Mouse (Mus musculus) CH12.LX (cell line): Measurements from ENCODE around the gene Gm45618. TPM values are rescaled to one million over a fixed set of nuclear protein-coding genes. Genes with fewer than 3 reads are reported as not detected.
"Not testable (repeated sequence)": the region's sequence is repeated elsewhere in the genome, so short reads cannot be mapped to it uniquely, and the experiment has no call there.

Experiments
- DNase-seq: peaks from one replicate; pipeline ENCODE4 v3.0.0-alpha.2; 2013; ENCODE audit errors: extremely low read depth
- H3K27ac ChIP-seq: 2 replicates; pipeline ENCODE4 v1.5.1; 2012; ENCODE audit warnings: low read depth, mild to moderate bottlenecking, control low read depth, moderate library complexity; ENCODE audit not compliant: insufficient read depth
- H3K27me3 ChIP-seq: replicated peaks from 2 replicates; pipeline ENCODE3; 2012; ENCODE audit warnings: inconsistent platforms
- H3K36me3 ChIP-seq, 2 experiments: replicated peaks in 1 of 2; 2 replicates each; pipeline versions ENCODE3 to v1.6.1; 2012; ENCODE audit warnings: inconsistent platforms in 1 of 2, low read length in 1 of 2, mild to moderate bottlenecking in 1 of 2, mixed read lengths in 1 of 2, moderate library complexity in 1 of 2; ENCODE audit not compliant: control insufficient read depth in 1 of 2, insufficient read depth in 1 of 2
- H3K4me1 ChIP-seq, 2 experiments: 2 replicates each; pipeline ENCODE4 v1.6.1; 2012; ENCODE audit warnings: inconsistent platforms in 1 of 2, moderate library complexity in 1 of 2; ENCODE audit not compliant: insufficient read depth in 2 of 2, control insufficient read depth in 1 of 2
- H3K4me2 ChIP-seq: 2 replicates; pipeline ENCODE4 v1.6.1; 2012; ENCODE audit warnings: low read depth, mild to moderate bottlenecking, control low read depth; ENCODE audit not compliant: poor library complexity, insufficient read depth, severe bottlenecking
- H3K4me3 ChIP-seq, 3 experiments: fragments of 150-350 bp in 1 of 3; sonication (generic) in 1 of 3; replicated peaks in 1 of 3; 2 replicates each; pipeline versions ENCODE3 to v1.5.1; 2011 to 2012; ENCODE audit warnings: low read depth in 2 of 3, low read length in 2 of 3, mild to moderate bottlenecking in 2 of 3, moderate library complexity in 2 of 3, control low read depth in 1 of 3, improper control_type of control experiment in 1 of 3, inconsistent platforms in 1 of 3, mixed read lengths in 1 of 3; ENCODE audit not compliant: poor library complexity in 1 of 3
- H3K79me2 ChIP-seq: replicated peaks from 2 replicates; pipeline ENCODE4 v1.6.1; 2012; ENCODE audit warnings: mild to moderate bottlenecking, moderate library complexity; ENCODE audit not compliant: control insufficient read depth, poor library complexity, insufficient read depth, severe bottlenecking; ENCODE audit errors: extremely low read depth
- H3K9ac ChIP-seq: 2 replicates; pipeline ENCODE4 v1.6.1; 2012; ENCODE audit warnings: low read depth, mild to moderate bottlenecking, control low read depth, moderate library complexity; ENCODE audit not compliant: insufficient read depth
- H3K9me3 ChIP-seq: replicated peaks from 2 replicates; pipeline ENCODE3; 2012; ENCODE audit warnings: low read length, inconsistent platforms, mixed read lengths
- CHD1 ChIP-seq: IDR thresholded peaks from 2 replicates; pipeline ENCODE4 v1.6.1; 2012; ENCODE audit warnings: low read depth, low read length, improper control_type of control experiment, inconsistent platforms
- CHD2 ChIP-seq: IDR thresholded peaks from 2 replicates; pipeline ENCODE4 v1.6.1; 2011; ENCODE audit warnings: low read length, improper control_type of control experiment
- EP300 ChIP-seq: IDR thresholded peaks from 2 replicates; pipeline ENCODE4 v1.6.1; 2011; ENCODE audit warnings: low read length, improper control_type of control experiment
- GABPA ChIP-seq: IDR thresholded peaks from 2 replicates; pipeline ENCODE4 v1.6.1; 2012; ENCODE audit warnings: low read depth, low read length, improper control_type of control experiment, inconsistent platforms; ENCODE audit not compliant: insufficient replicate concordance
- HCFC1 ChIP-seq: IDR thresholded peaks from 2 replicates; pipeline ENCODE4 v1.6.1; 2012; ENCODE audit warnings: low read depth, mild to moderate bottlenecking, inconsistent platforms, low read length, improper control_type of control experiment
- IRF4 ChIP-seq: IDR thresholded peaks from 2 replicates; pipeline ENCODE4 v1.6.1; 2014; ENCODE audit warnings: low read depth, mild to moderate bottlenecking, inconsistent platforms, low read length, improper control_type of control experiment
- JUND ChIP-seq: conservative IDR thresholded peaks from 2 replicates; pipeline ENCODE4 v1.6.1; 2011; ENCODE audit warnings: low read depth, low read length, improper control_type of control experiment
- KAT2A ChIP-seq: IDR thresholded peaks from 2 replicates; pipeline ENCODE4 v1.6.1; 2012; ENCODE audit warnings: low read length, improper control_type of control experiment, inconsistent platforms; ENCODE audit not compliant: insufficient replicate concordance
- MAZ ChIP-seq: IDR thresholded peaks from 2 replicates; pipeline ENCODE4 v1.6.1; 2012; ENCODE audit warnings: low read depth, mild to moderate bottlenecking, inconsistent platforms, low read length, improper control_type of control experiment, moderate library complexity
- MYC ChIP-seq: IDR thresholded peaks from 2 replicates; pipeline ENCODE4 v1.6.1; 2011; ENCODE audit warnings: low read depth, mild to moderate bottlenecking, improper control_type of control experiment, low read length
- POLR2AphosphoS2 ChIP-seq: IDR thresholded peaks from 2 replicates; pipeline ENCODE4 v1.6.1; 2011; ENCODE audit warnings: low read depth, low read length, improper control_type of control experiment
- RCOR1 ChIP-seq: conservative IDR thresholded peaks from 2 replicates; pipeline ENCODE4 v1.6.1; 2012; ENCODE audit warnings: low read depth, mild to moderate bottlenecking, inconsistent platforms, low read length, improper control_type of control experiment
- SIN3A ChIP-seq: IDR thresholded peaks from 2 replicates; pipeline ENCODE4 v1.6.1; 2012; ENCODE audit warnings: low read length, improper control_type of control experiment, inconsistent platforms
- TCF12 ChIP-seq: IDR thresholded peaks from 2 replicates; pipeline ENCODE4 v1.6.1; 2014; ENCODE audit warnings: low read depth, mild to moderate bottlenecking, inconsistent platforms, low read length, improper control_type of control experiment
- UBTF ChIP-seq: IDR thresholded peaks from 2 replicates; pipeline ENCODE4 v1.6.1; 2012; ENCODE audit warnings: low read depth, mild to moderate bottlenecking, inconsistent platforms, low read length, improper control_type of control experiment, moderate library complexity
- USF1 ChIP-seq: IDR thresholded peaks from 2 replicates; pipeline ENCODE4 v1.6.1; 2014; ENCODE audit warnings: low read depth, mild to moderate bottlenecking, inconsistent platforms, low read length, improper control_type of control experiment
- USF2 ChIP-seq: conservative IDR thresholded peaks from 2 replicates; pipeline ENCODE4 v1.6.1; 2011; ENCODE audit warnings: low read depth, low read length, improper control_type of control experiment
- ZC3H11A ChIP-seq: IDR thresholded peaks from 2 replicates; pipeline ENCODE4 v1.6.1; 2012; ENCODE audit warnings: low read depth, mild to moderate bottlenecking, inconsistent platforms, low read length, improper control_type of control experiment
- ZNF384 ChIP-seq: IDR thresholded peaks from 2 replicates; pipeline ENCODE4 v1.6.1; 2012; ENCODE audit warnings: low read depth, low read length, improper control_type of control experiment, inconsistent platforms
- dilution Hi-C: fragments of 300-500 bp; cut with MboI; formaldehyde crosslinking; loops from 2 replicates; pipeline ENCODE4 v1.14.3; 2020; ENCODE audit warnings: low sequenced_read_pairs; ENCODE audit not compliant: extremely low pct_unique_long_range_greater_than_20kb, extremely low pct_ligation_motif_present
- in situ Hi-C: fragments of 300-500 bp; cut with MboI; formaldehyde crosslinking; loops from 3 replicates; pipeline ENCODE4 v1.14.3; 2019; ENCODE audit warnings: low sequenced_read_pairs, low pct_ligation_motif_present, low pct_unique_long_range_greater_than_20kb, mixed read lengths
- polyA plus RNA-seq: library from polyadenylated mRNA; unstranded; fragments of >175 nt; gene quantifications from 2 replicates; pipeline ENCODE4 v1.2.1, GENCODE M21; 2012; ENCODE audit warnings: low read depth; ENCODE audit not compliant: insufficient read length
- total RNA-seq, 2 experiments: library from RNA; depleted of rRNA; stranded (reverse); fragments of 300-350 nt in 1 of 2; fragments of >200 nt in 1 of 2; gene quantifications; 2 replicates each; pipeline ENCODE4 v1.2.3; 2012 to 2014

Gm45618 gene
- total and polyA plus RNA-seq, 3 experiments = not detected

- peaks cover 3% of the 10 kb centered on the region for H3K9me3 ChIP-seq
- H3K4me2 ChIP-seq = no peak overlapping the region
- TF ChIP-seq MAZ (no peak), POLR2AphosphoS2 (no peak), CHD2 (no peak), TCF12 (no peak), GABPA (no peak), HCFC1 (no peak), MYC (no peak), RCOR1 (no peak), IRF4 (no peak), UBTF (no peak), EP300 (no peak), KAT2A (no peak), USF1 (no peak), ZC3H11A (no peak), USF2 (no peak), SIN3A (no peak), JUND (no peak), CHD1 (no peak), ZNF384 (no peak)
- TF ChIP-seq, all 38 proteins: peak for 0
- Histone ChIP-seq H3K9ac (no peak overlapping the region), H3K79me2 (no peaks in the 10 kb centered on the region), H3K4me1 (no peaks in the 10 kb centered on the region), H3K36me3 (no peaks in the 10 kb centered on the region), H3K27me3 (peaks cover 61% of the 10 kb centered on the region), H3K4me3 (no peak overlapping the region), H3K27ac (no peak overlapping the region)
- no peak for DNase-seq
- dilution Hi-C loops (no loop called here), in situ Hi-C loops (no loop called here)
These were observed 20.2 kb upstream of the Gm45618 start for GRCm38 (mm10) chr7:142140696-142141095.

GRCm38 (mm10) chr7:142135934-142136333 lies 15.4 kb upstream of the Gm45618 start, which contains the start of gene Gm39115:
Gene Gm39115 (minus strand): TSS chr7:142136034.
- H3K9ac ChIP-seq, H3K4me1 ChIP-seq, H3K9me3 ChIP-seq, in situ Hi-C loops, DNase-seq, H3K4me2 ChIP-seq, H3K27ac ChIP-seq, H3K79me2 ChIP-seq, H3K36me3 ChIP-seq, H3K4me3 ChIP-seq, dilution Hi-C loops: not testable (repeated sequence)
- peaks cover 64% of the 10 kb centered on the region for H3K27me3 ChIP-seq
